Mouse (Mus musculus) lung, embryonic 14.5 days (tissue): ENCODE measurements around the gene Ltb4r1. TPM values are rescaled to one million over a fixed set of nuclear protein-coding genes. Genes with fewer than 3 reads are reported as not detected.
A peak's percentile ranks its signal among the peaks of the same experiment; 100 is the strongest.

ENCODE experiments used
- ATAC-seq: fragments of 200-750 bp; cut with Nextera tagmentation; 2 replicates; pipeline ENCODE4 v1.8.0; 2017; ENCODE audit warnings: mild to moderate bottlenecking, moderate TSS enrichment, moderate library complexity; ENCODE audit not compliant: insufficient read depth
- DNase-seq: peaks from one replicate; pipeline ENCODE4 v3.0.0-alpha.2; 2015
- H3K27ac ChIP-seq: fragments of 300-500 bp; sonication (generic); 2 replicates; pipeline ENCODE4 v1.5.1; 2014; ENCODE audit warnings: low read depth, mild to moderate bottlenecking, moderate library complexity
- H3K27me3 ChIP-seq: fragments of 300-500 bp; sonication (generic); 2 replicates; pipeline ENCODE4 v1.6.1; 2014; ENCODE audit warnings: low read length, control low read depth; ENCODE audit not compliant: insufficient read depth
- H3K36me3 ChIP-seq: fragments of 300-500 bp; sonication (generic); 2 replicates; pipeline ENCODE4 v1.6.1; 2014; ENCODE audit warnings: control low read depth; ENCODE audit not compliant: insufficient read depth
- H3K4me1 ChIP-seq: fragments of 300-500 bp; sonication (generic); 2 replicates; pipeline ENCODE4 v1.6.1; 2014; ENCODE audit warnings: antibody characterized with exemption, control low read depth; ENCODE audit not compliant: insufficient read depth
- H3K4me2 ChIP-seq: fragments of 300-500 bp; sonication (generic); 2 replicates; pipeline ENCODE4 v1.6.1; 2014; ENCODE audit warnings: mild to moderate bottlenecking
- H3K4me3 ChIP-seq: fragments of 300-500 bp; sonication (generic); 2 replicates; pipeline ENCODE4 v1.5.1; 2014; ENCODE audit warnings: low read depth, low read length
- H3K9ac ChIP-seq: fragments of 300-500 bp; sonication (generic); 2 replicates; pipeline ENCODE4 v1.6.1; 2014
- H3K9me3 ChIP-seq: fragments of 300-500 bp; sonication (generic); 2 replicates; pipeline ENCODE4 v1.6.1; 2016; ENCODE audit warnings: low read depth, low read length, control low read depth
- CTCF ChIP-seq: IDR thresholded peaks from 2 replicates; pipeline ENCODE4 v1.5.1; 2016; ENCODE audit warnings: antibody characterized with exemption, low read depth
- WGBS: fragments of 180-500 bp; shearing (Covaris S2); extraction: QIAGEN DNeasy Blood & Tissue Kit; methylation state at CpG from one replicate; pipeline ENCODE4 v1.1.7; 2014; 5-methylcytosine and 5-hydroxymethylcytosine counted together
- polyA plus RNA-seq: library from polyadenylated mRNA; unstranded; fragments of >200 nt; fragmentation: Nextera tagmentation; extraction: Ambion mirVana; gene quantifications from 2 replicates; pipeline ENCODE4 v1.2.1, GENCODE M21; 2014

Gene Ltb4r1
- polyA plus RNA-seq, 1 experiment from 2014 or later = 0.64 TPM

GRCm38 (mm10) chr14:55722438-55722945, 43.3 kb upstream of the Ltb4r1 start:
- H3K9me3 ChIP-seq = no peaks in the 10 kb centered on the region
- DNase-seq = no peak
- H3K4me3 ChIP-seq = peak overlapping the region; percentile 81
- H3K4me2 ChIP-seq = peak overlapping the region; percentile 74
- H3K27me3 ChIP-seq = no peaks in the 10 kb centered on the region
- H3K9ac ChIP-seq = peak overlapping the region; percentile 72; the same call in 1 of the 2 replicates
- H3K27ac ChIP-seq = peak overlapping the region; percentile 88; the same call in 1 of the 2 replicates
- no peak for ATAC-seq
- peaks cover 18% of the 10 kb centered on the region for H3K36me3 ChIP-seq
- H3K4me1 ChIP-seq = no peaks in the 10 kb centered on the region
- TF ChIP-seq CTCF = no peak
- 49% methylated on average over 8 of the region's 8 CpGs for WGBS

DNA sequence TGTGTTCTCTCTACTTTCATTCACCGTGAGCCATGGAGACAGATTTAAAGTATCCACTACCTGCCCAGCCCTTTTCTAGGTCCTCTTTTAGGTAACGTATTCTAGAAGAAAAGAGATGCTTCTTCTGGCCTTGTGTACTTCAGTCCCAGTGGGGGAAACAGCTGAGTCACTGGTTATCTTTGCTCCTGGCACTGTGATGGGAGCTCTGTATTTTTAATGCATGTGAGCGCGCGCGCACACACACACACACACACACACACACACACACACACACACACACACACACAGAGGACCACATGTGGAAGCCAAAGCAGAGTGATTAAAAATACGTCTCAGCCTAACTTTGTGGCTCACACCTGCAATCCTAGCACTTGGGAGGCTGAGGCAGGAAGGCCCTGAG, 42.3 kb upstream of the Ltb4r1 start:
- Histone ChIP-seq H3K27me3 (no peaks in the 10 kb centered on the region), H3K4me2 (no peak overlapping the region), H3K9ac (no peak overlapping the region), H3K27ac (no peak overlapping the region), H3K36me3 (peaks cover 11% of the 10 kb centered on the region), H3K9me3 (no peaks in the 10 kb centered on the region), H3K4me3 (no peak overlapping the region), H3K4me1 (peaks cover 4% of the 10 kb centered on the region; the same call in 1 of the 2 replicates)
- WGBS = 90% methylated on average over 7 of the region's 7 CpGs
- TF ChIP-seq CTCF = no peak
- DNase-seq = no peak
- no peak for ATAC-seq

GRCm38 (mm10) chr14:55724411-55724871, 41.3 kb upstream of the Ltb4r1 start:
- no peaks in the 10 kb centered on the region for H3K9me3 ChIP-seq
- ATAC-seq (no peak), DNase-seq (peak; percentile 22)
- peaks cover under 1% of the 10 kb centered on the region; the same call in 1 of the 2 replicates for H3K36me3 ChIP-seq
- H3K9ac ChIP-seq = no peak overlapping the region
- WGBS = 41% methylated on average over 8 of the region's 8 CpGs
- H3K4me2 ChIP-seq = no peak overlapping the region
- TF ChIP-seq CTCF = no peak
- H3K4me3 ChIP-seq = no peak overlapping the region
- no peaks in the 10 kb centered on the region for H3K27me3 ChIP-seq
- peaks cover 4% of the 10 kb centered on the region; the same call in 1 of the 2 replicates for H3K4me1 ChIP-seq
- no peak overlapping the region for H3K27ac ChIP-seq

GRCm38 (mm10) chr14:55726261-55726660, 39.5 kb upstream of the Ltb4r1 start:
- ATAC-seq (no peak), DNase-seq (no peak)
- no peaks in the 10 kb centered on the region for H3K36me3 ChIP-seq
- no peak overlapping the region for H3K4me2 ChIP-seq
- H3K9ac ChIP-seq = no peak overlapping the region
- no peak overlapping the region for H3K27ac ChIP-seq
- H3K4me1 ChIP-seq = peaks cover 4% of the 10 kb centered on the region; the same call in 1 of the 2 replicates
- H3K27me3 ChIP-seq = no peaks in the 10 kb centered on the region
- no peak for TF ChIP-seq CTCF
- H3K4me3 ChIP-seq = no peak overlapping the region
- H3K9me3 ChIP-seq = no peaks in the 10 kb centered on the region

DNA sequence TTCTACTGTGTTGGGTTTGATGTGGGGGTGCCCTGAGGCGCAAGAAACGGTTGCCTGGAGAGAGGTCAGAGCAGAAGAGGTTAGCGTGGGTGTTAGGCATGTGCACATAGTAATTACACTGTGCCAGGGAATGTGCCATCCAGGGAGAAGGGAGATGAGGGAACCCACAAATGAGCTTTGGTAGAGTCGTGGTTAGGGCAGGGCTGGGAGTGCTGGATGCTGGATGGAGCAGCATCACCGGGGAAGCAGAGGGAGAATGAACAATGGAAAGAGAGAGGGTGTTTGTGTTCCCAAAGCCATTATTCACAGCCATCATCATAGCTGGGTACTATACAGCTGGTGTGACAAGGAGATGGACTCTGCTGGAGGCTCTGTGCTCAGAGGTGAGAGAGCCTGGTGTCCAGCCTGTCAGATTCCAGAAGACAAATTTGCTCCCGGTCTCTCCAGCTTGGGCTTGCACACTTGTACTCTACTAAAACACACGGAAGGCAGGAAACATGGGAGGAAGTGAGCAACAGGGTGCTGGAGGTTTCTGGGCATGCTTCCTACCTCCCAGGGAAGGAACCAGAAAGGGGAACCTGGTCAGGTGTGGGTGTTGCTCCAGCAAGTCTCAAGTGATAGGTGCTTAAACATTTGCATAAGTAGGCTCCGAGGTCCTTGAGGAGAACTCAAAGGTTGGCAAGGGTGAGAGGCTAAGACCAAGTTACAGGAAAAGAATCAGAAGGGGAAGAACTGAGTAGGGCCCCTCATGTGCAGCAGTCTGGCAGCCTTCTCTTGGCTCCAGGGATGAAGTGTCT, 37.7 kb upstream of the Ltb4r1 start:
- ATAC-seq (no peak), DNase-seq (no peak)
- Histone ChIP-seq H3K36me3 (no peaks in the 10 kb centered on the region), H3K9me3 (no peaks in the 10 kb centered on the region), H3K9ac (no peak overlapping the region), H3K27me3 (no peaks in the 10 kb centered on the region), H3K27ac (0 out of 2 replicates have a peak overlapping the region, but pooled peaks have one; percentile 4), H3K4me2 (no peak overlapping the region), H3K4me1 (peaks cover 4% of the 10 kb centered on the region; the same call in 1 of the 2 replicates), H3K4me3 (no peak overlapping the region)
- no peak for TF ChIP-seq CTCF
- 51% methylated on average over 8 of the region's 8 CpGs for WGBS

DNA sequence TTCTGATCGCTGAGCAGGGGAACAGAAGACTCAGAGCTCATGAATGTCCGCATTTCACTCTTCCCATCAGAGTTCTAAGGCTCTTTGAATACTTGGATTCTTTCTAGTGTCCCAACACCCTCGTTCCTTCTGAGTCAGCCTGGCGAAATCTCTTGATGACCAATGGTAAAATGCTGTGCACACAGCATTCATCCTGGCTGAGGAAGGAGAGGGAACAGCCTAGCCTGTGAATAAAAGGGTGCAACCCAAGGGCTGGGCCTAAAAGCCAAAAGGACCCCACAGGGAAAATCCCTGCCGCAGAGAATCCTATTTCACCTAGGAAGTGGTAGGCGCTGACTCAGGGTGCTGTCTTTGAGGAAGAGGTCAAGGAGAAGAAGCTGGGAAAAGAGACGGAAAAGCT, 35.6 kb upstream of the Ltb4r1 start:
- TF ChIP-seq CTCF = no peak
- ATAC-seq (no peak), DNase-seq (no peak)
- Histone ChIP-seq H3K27ac (no peak overlapping the region), H3K27me3 (no peaks in the 10 kb centered on the region), H3K4me3 (no peak overlapping the region), H3K4me2 (no peak overlapping the region), H3K9ac (no peak overlapping the region), H3K36me3 (no peaks in the 10 kb centered on the region), H3K4me1 (peaks cover 4% of the 10 kb centered on the region; the same call in 1 of the 2 replicates), H3K9me3 (no peaks in the 10 kb centered on the region)
- 79% methylated on average over 7 of the region's 7 CpGs for WGBS

DNA sequence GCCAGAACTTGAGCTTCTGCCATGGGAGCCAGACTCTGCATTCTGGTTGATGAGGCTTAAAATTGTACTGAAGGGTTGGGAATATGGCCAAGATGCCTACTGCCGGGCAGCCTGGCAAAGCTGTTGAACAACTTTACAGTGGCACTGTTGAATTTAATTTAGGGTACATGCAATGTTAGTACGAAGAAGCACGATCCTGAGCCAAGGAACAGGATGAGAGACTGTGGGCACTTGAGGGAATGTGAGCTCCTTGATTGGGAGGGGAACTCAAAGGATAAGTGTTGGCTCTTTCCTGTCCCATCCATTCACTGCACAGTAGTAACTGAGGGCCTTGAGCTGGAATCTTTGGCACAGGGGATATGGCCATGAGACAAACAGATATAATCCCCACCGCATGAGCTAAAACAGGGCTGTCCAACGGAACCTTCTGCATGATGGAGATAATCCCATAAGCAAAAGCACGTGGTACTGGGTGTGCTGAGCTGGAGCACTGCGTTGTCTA, 35.2 kb upstream of the Ltb4r1 start:
- no peak for ATAC-seq

More for the DNA sequence above, 35.2 kb upstream of the Ltb4r1 start:
- Histone ChIP-seq H3K36me3 (no peaks in the 10 kb centered on the region), H3K4me1 (peaks cover 4% of the 10 kb centered on the region; the same call in 1 of the 2 replicates), H3K27me3 (no peaks in the 10 kb centered on the region), H3K9me3 (no peaks in the 10 kb centered on the region), H3K4me3 (no peak overlapping the region), H3K4me2 (no peak overlapping the region), H3K27ac (no peak overlapping the region), H3K9ac (no peak overlapping the region)
- DNase-seq = no peak
- TF ChIP-seq CTCF = no peak
- 83% methylated on average over 7 of the region's 7 CpGs for WGBS
